In the genomic region with DNA sequence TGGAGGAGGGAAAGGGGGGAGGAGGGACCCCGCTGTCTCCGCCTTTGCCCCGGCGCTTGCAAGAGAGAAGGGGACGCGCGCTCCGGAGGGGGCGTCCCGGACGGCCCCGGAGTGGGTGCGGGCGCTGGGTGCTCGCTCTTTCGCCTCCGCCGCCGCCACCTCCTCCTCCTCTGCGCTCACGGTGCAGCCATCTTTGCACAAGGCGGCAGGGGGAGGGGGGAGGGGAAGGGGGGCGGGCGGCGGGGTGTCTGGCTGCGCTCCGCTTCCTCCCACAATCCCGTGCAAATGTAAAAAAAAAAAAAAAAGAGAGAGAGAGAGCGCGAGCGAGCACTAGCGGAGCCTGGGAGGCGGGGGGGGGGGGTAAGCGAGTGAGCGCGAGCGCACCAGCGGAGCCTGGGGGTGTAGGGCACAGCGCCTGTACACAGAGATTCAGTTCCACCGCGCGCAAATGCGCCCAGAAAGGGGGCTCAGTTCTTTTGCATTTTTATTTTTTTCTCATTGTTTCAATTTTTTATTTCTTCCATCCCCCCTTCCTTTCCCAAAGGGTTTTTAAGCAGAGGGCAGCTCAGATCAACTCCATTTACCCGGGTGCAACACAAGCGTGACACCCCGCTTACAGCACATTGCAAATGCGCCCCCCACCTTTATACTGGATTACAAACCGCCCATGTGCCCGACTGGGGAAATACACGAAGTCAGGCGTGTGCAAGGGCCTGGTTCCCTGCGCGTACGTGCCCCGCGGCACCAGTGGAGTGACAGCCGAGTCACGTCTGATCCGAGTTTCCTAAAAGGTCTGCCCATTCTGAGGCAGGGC, we compare ENCODE assay signal across 8 mouse cellular contexts. TPM values are rescaled to one million over a fixed set of nuclear protein-coding genes. Genes with fewer than 3 reads are reported as not detected.
DNase-seq lines count a peak whose midpoint lies in the region; ATAC-seq and TF ChIP-seq lines count a peak whose summit lies in the region.

No protein-coding gene starts in this region.

- H3K9ac ChIP-seq in forebrain, embryonic 16.5 days (replicated peaks; ENCODE audit: low read depth, low read length): peak overlapping the region; percentile 88
- H3K9ac ChIP-seq in lung, postnatal 0 days (replicated peaks; ENCODE audit: low read depth): peak overlapping the region; percentile 76

- ATAC-seq in forebrain, embryonic 16.5 days: peak; percentile 61
- peak; percentile 54 for ATAC-seq in lung, postnatal 0 days

- H3K4me3 ChIP-seq in forebrain, embryonic 16.5 days (replicated peaks; ENCODE audit: low read length): peak overlapping the region; percentile 95
- peak overlapping the region; percentile 90 for H3K4me3 ChIP-seq in lung, postnatal 0 days (ENCODE audit: low read depth, low read length)
- H3K4me3 ChIP-seq in thymus, adult 2 months (ENCODE audit: control insufficient read depth, insufficient read depth, low read length): peak overlapping the region; percentile 57

- no peak for TF ChIP-seq CTCF in lung, postnatal 0 days (IDR thresholded peaks at IDR 0.05)
- no peak for TF ChIP-seq CTCF in thymus, adult 2 months (IDR thresholded peaks at IDR 0.05; ENCODE audit: borderline replicate concordance, control insufficient read depth, extremely low read depth, insufficient read depth, low read length, poor library complexity)

- H3K36me3 ChIP-seq in forebrain, embryonic 16.5 days (ENCODE audit: control insufficient read depth, insufficient read depth): peaks cover 14% of the 10 kb centered on the region; the same call in 1 of the 2 replicates
- peaks cover 17% of the 10 kb centered on the region for H3K36me3 ChIP-seq in lung, postnatal 0 days (ENCODE audit: insufficient read depth, low read length)
- peaks cover 11% of the 10 kb centered on the region for H3K36me3 ChIP-seq in thymus, adult 2 months (ENCODE audit: control insufficient read depth, insufficient read depth, low read length)

- H3K9me3 ChIP-seq in forebrain, embryonic 16.5 days (ENCODE audit: control insufficient read depth, low read length): no peaks in the 10 kb centered on the region
- H3K9me3 ChIP-seq in lung, postnatal 0 days (ENCODE audit: low read length): no peaks in the 10 kb centered on the region

- peak overlapping the region; percentile 97 for H3K4me2 ChIP-seq in forebrain, embryonic 16.5 days (ENCODE audit: low read length)
- peak overlapping the region; percentile 90 for H3K4me2 ChIP-seq in lung, postnatal 0 days (replicated peaks; ENCODE audit: low read depth, low read length)

- peak overlapping the region; percentile 99 for H3K27ac ChIP-seq in forebrain, embryonic 16.5 days (ENCODE audit: low read length)
- H3K27ac ChIP-seq in lung, postnatal 0 days (ENCODE audit: low read length): peak overlapping the region; percentile 93
- peak overlapping the region; percentile 83 for H3K27ac ChIP-seq in thymus, adult 2 months (ENCODE audit: control insufficient read depth, insufficient read depth, low read length)

- under 1% methylated on average over 42 of the region's 59 CpGs for WGBS in forebrain, embryonic 16.5 days
- WGBS in lung, postnatal 0 days: under 1% methylated on average over 33 of the region's 59 CpGs
- under 1% methylated on average over 44 of the region's 59 CpGs for WGBS in thymus, adult 2 months

- H3K27me3 ChIP-seq in forebrain, embryonic 16.5 days (replicated peaks; ENCODE audit: control insufficient read depth, insufficient read depth, low read length): no peaks in the 10 kb centered on the region
- H3K27me3 ChIP-seq in lung, postnatal 0 days (replicated peaks; ENCODE audit: insufficient read depth, low read length): no peaks in the 10 kb centered on the region
- no peaks in the 10 kb centered on the region for H3K27me3 ChIP-seq in thymus, adult 2 months (ENCODE audit: control insufficient read depth, insufficient read depth, low read length)

- peak; percentile 76 for DNase-seq in ES-CJ7 (ENCODE audit: low read depth, low spot score)
- peak; percentile 55 for DNase-seq in c-Kit-positive CD71-negative TER-119-negative erythroid progenitor cells, embryonic 14.5 days (ENCODE audit: low read depth)
- DNase-seq in heart, postnatal 4 days: peak; percentile 74
- DNase-seq in layer of hippocampus, postnatal 10 days (ENCODE audit: low spot score in 2 of 2): peak; percentile 75 to 79
- DNase-seq in lung, postnatal 0 days (ENCODE audit: low spot score): peak; percentile 86
- DNase-seq in ovary, postnatal 10 days (ENCODE audit: low spot score): peak; percentile 68
- peak; percentile 78 for DNase-seq in thymus, adult 2 months

- TF ChIP-seq EP300 in lung, postnatal 0 days (IDR thresholded peaks at IDR 0.05): peak; percentile 9; the same call in 1 of the 2 replicates

- peak; percentile 47; the same call in 1 of the 2 replicates for TF ChIP-seq POLR2A in thymus, adult 2 months (IDR thresholded peaks at IDR 0.05; ENCODE audit: control insufficient read depth, extremely low read depth, insufficient read depth, low read length, poor library complexity)

- H3K4me1 ChIP-seq in forebrain, embryonic 16.5 days (replicated peaks; ENCODE audit: control insufficient read depth, insufficient read depth, low read length): peaks cover 28% of the 10 kb centered on the region
- H3K4me1 ChIP-seq in lung, postnatal 0 days (ENCODE audit: insufficient read depth, low read depth, low read length): peaks cover 7% of the 10 kb centered on the region; the same call in 1 of the 2 replicates
- H3K4me1 ChIP-seq in thymus, adult 2 months (replicated peaks; ENCODE audit: control insufficient read depth, insufficient read depth, low read length): peaks cover 26% of the 10 kb centered on the region

RNA-seq across cellular contexts. Expression of a gene that starts 0.6 kb away (rescaled TPM):
- polyA plus RNA-seq in forebrain, embryonic 16.5 days (2015; fragmentation: Nextera tagmentation; extraction: Ambion mirVana): 15.2 and 17.3 TPM in 2 replicates
- total RNA-seq in heart, postnatal 4 days (2021): 10 to 100 TPM; 35.4 to 36.7 TPM
- 10 to 100 TPM; 69.1 to 70.3 TPM for total RNA-seq in layer of hippocampus, postnatal 10 days (2021)
- polyA plus RNA-seq in lung, postnatal 0 days (2015; fragmentation: Nextera tagmentation; extraction: Ambion mirVana): 6.4 and 6.7 TPM in 2 replicates
- 32.7 and 43.5 TPM in 2 replicates for polyA plus RNA-seq in thymus, adult 2 months (2012; rRNA removed)

RNA-seq across cellular contexts. Expression of a gene that starts 8.9 kb away (rescaled TPM):
- 60.8 and 65.7 TPM in 2 replicates for polyA plus RNA-seq in forebrain, embryonic 16.5 days (2015; fragmentation: Nextera tagmentation; extraction: Ambion mirVana)
- total RNA-seq in heart, postnatal 4 days (2021): 10 to 100 TPM; 31.7 to 34.6 TPM
- 10 to 100 TPM; 47.2 to 51.6 TPM for total RNA-seq in layer of hippocampus, postnatal 10 days (2021)
- 54.6 and 62.8 TPM in 2 replicates for polyA plus RNA-seq in lung, postnatal 0 days (2015; fragmentation: Nextera tagmentation; extraction: Ambion mirVana)
- 159 and 165 TPM in 2 replicates for polyA plus RNA-seq in thymus, adult 2 months (2012; rRNA removed)

RNA-seq across cellular contexts. Expression of a gene that starts 9.2 kb away (rescaled TPM):
- polyA plus RNA-seq in forebrain, embryonic 16.5 days (2015; fragmentation: Nextera tagmentation; extraction: Ambion mirVana): 13.3 and 13.6 TPM in 2 replicates
- total RNA-seq in heart, postnatal 4 days (2021): 10 to 100 TPM in 1 of 2 experiments, 1 to 10 TPM in 1; 9.5 to 10.2 TPM
- total RNA-seq in layer of hippocampus, postnatal 10 days (2021): 10 to 100 TPM in 1 of 2 experiments, 1 to 10 TPM in 1; 6.9 to 10.1 TPM
- 36.8 and 40.8 TPM in 2 replicates for polyA plus RNA-seq in lung, postnatal 0 days (2015; fragmentation: Nextera tagmentation; extraction: Ambion mirVana)
- 32.4 and 40.5 TPM in 2 replicates for polyA plus RNA-seq in thymus, adult 2 months (2012; rRNA removed)

RNA-seq across cellular contexts. Expression of a gene that starts 35.6 kb away (rescaled TPM):
- 10.1 and 12.0 TPM in 2 replicates for polyA plus RNA-seq in forebrain, embryonic 16.5 days (2015; fragmentation: Nextera tagmentation; extraction: Ambion mirVana)
- total RNA-seq in heart, postnatal 4 days (2021): 10 to 100 TPM; 71.2 to 73.4 TPM
- total RNA-seq in layer of hippocampus, postnatal 10 days (2021): 10 to 100 TPM; 12.2 to 12.3 TPM
- polyA plus RNA-seq in lung, postnatal 0 days (2015; fragmentation: Nextera tagmentation; extraction: Ambion mirVana): 160 TPM in 2 replicates
- polyA plus RNA-seq in thymus, adult 2 months (2012; rRNA removed): 41.7 and 62.3 TPM in 2 replicates

RNA-seq across cellular contexts. Expression of a gene that starts 37.2 kb away (rescaled TPM):
- polyA plus RNA-seq in forebrain, embryonic 16.5 days (2015; fragmentation: Nextera tagmentation; extraction: Ambion mirVana): 42.1 and 44.3 TPM in 2 replicates
- total RNA-seq in heart, postnatal 4 days (2021): 10 to 100 TPM; 78.5 to 80.3 TPM
- total RNA-seq in layer of hippocampus, postnatal 10 days (2021): 100 to 1,000 TPM; 141 to 145 TPM
- 18.1 and 20.5 TPM in 2 replicates for polyA plus RNA-seq in lung, postnatal 0 days (2015; fragmentation: Nextera tagmentation; extraction: Ambion mirVana)
- polyA plus RNA-seq in thymus, adult 2 months (2012; rRNA removed): 118 and 131 TPM in 2 replicates

Comparison
In these comparisons a context has a peak if more than half of its experiments do, and no peak if none do; other contexts are left out.
1. Peak in every context shown above with its lines: DNase-seq, ATAC-seq, H3K4me3 ChIP-seq and H3K27ac ChIP-seq.